Comparison of ENCODE assay signal across 16 mouse cellular contexts in the genomic region with DNA sequence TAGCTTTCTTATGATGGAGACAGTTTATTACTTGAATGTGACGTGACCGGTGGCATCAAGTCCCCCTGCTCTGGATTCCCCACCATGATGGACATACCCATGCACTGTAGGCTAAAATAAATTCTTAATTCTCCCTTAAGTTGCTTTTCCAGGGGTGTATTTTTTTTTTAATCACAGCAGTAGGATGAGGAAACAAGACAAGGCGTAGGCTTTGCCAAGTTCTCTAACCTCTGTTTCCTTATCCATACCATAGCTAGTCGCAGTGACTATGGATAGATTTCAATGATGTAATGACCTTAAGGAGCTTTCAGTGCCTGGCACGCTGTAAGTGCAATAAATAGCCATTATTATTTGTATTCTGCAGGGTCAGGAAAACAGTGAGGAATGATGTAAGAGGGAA. TPM values are rescaled to one million over a fixed set of nuclear protein-coding genes. Genes with fewer than 3 reads are reported as not detected.
DNase-seq lines count a peak whose midpoint lies in the region; ATAC-seq and TF ChIP-seq lines count a peak whose summit lies in the region.
"Had no signal": no experiment of that assay in that cellular context is flagged by ENCODE, and none has a peak within 500 bp of the region (broad histone marks: within the 10 kb centered on the region; RNA-seq: fewer than 3 reads in every experiment).

No protein-coding gene starts in this region.

- no peaks in the 10 kb centered on the region for H3K79me2 ChIP-seq in MEL (ENCODE audit: control insufficient read depth, insufficient read depth, low read length, poor library complexity)

- H3K27me3 ChIP-seq in heart, embryonic 13.5 days (replicated peaks) = no peaks in the 10 kb centered on the region
- H3K27me3 ChIP-seq in MEL (ENCODE audit: control insufficient read depth in 1 of 2, insufficient read depth in 2 of 2, low read length in 2 of 2) = no peaks in the 10 kb centered on the region
- no peaks in the 10 kb centered on the region for H3K27me3 ChIP-seq in liver, embryonic 15.5 days
- H3K27me3 ChIP-seq: hindbrain, embryonic 13.5 days; intestine, embryonic 15.5 days; limb, embryonic 13.5 days had no signal

- no peak for TF ChIP-seq POLR2A in MEL (IDR thresholded peaks at IDR 0.05; ENCODE audit: control insufficient read depth in 1 of 2, insufficient read depth in 1 of 2, low read depth in 1 of 2, low read length in 2 of 2, poor library complexity in 1 of 2)
- TF ChIP-seq POLR2A in bone marrow, adult 2 months (IDR thresholded peaks at IDR 0.05; ENCODE audit: borderline replicate concordance, control insufficient read depth, low read depth, low read length) = no peak

- no peak for TF ChIP-seq EP300 in MEL (IDR thresholded peaks at IDR 0.05; ENCODE audit: low read depth in 1 of 2, low read length in 2 of 2)

- peaks cover 89% of the 10 kb centered on the region for H3K36me3 ChIP-seq in heart, embryonic 13.5 days
- H3K36me3 ChIP-seq in MEL (ENCODE audit: control insufficient read depth in 1 of 2, insufficient read depth in 2 of 2, low read length in 2 of 2) = peaks cover 0 to 34% of the 10 kb centered on the region in 2 experiments; a peak in 2 of 4 replicates
- no peaks in the 10 kb centered on the region; the same call in 1 of the 2 replicates for H3K36me3 ChIP-seq in liver, embryonic 15.5 days (replicated peaks)
- H3K36me3 ChIP-seq: G1E had no signal

- DNase-seq in heart, postnatal 10 days = no peak
- no peak for DNase-seq in MEL (ENCODE audit: low read depth, low spot score)
- no peak for DNase-seq in frontal cortex, postnatal 36 days (ENCODE audit: low spot score in 2 of 2)
- DNase-seq in yolk sac, embryonic 10.5 days (ENCODE audit: low spot score) = no peak
- DNase-seq: cerebellum, postnatal 25 days; gastrocnemius, postnatal 14 days; thymus, adult 2 months had no signal

- no peak for ATAC-seq in heart, embryonic 13.5 days (ENCODE audit: extremely low read depth, insufficient number of reproducible peaks, low FRiP score, low TSS enrichment)
- ATAC-seq in liver, embryonic 15.5 days (ENCODE audit: insufficient read depth) = no peak; the same call in 1 of the 2 replicates

- TF ChIP-seq RAD21 in MEL (IDR thresholded peaks at IDR 0.05; ENCODE audit: low read depth, low read length) = no peak

- H3K9me3 ChIP-seq in heart, embryonic 13.5 days = no peaks in the 10 kb centered on the region
- no peaks in the 10 kb centered on the region for H3K9me3 ChIP-seq in MEL (replicated peaks; ENCODE audit: insufficient read depth, low read length)
- H3K9me3 ChIP-seq in liver, embryonic 15.5 days (replicated peaks) = no peaks in the 10 kb centered on the region
- H3K9me3 ChIP-seq: G1E; hindbrain, embryonic 13.5 days; intestine, embryonic 15.5 days had no signal

- peak overlapping the region; percentile 46 for H3K27ac ChIP-seq in heart, embryonic 13.5 days (replicated peaks)
- peak overlapping the region; percentile 91 for H3K27ac ChIP-seq in MEL (ENCODE audit: control insufficient read depth, low read depth, low read length)
- peak overlapping the region; percentile 79 for H3K27ac ChIP-seq in bone marrow, adult 2 months (ENCODE audit: control insufficient read depth, insufficient read depth, low read depth, low read length, poor library complexity)
- peak overlapping the region; percentile 98 for H3K27ac ChIP-seq in liver, embryonic 15.5 days (replicated peaks)
- H3K27ac ChIP-seq: embryonic facial prominence, embryonic 10.5 days; hindbrain, embryonic 13.5 days; intestine, embryonic 15.5 days; kidney, postnatal 0 days; limb, embryonic 13.5 days had no signal

- H3K4me1 ChIP-seq in heart, embryonic 13.5 days = peaks cover 74% of the 10 kb centered on the region
- H3K4me1 ChIP-seq in MEL (ENCODE audit: control insufficient read depth in 1 of 2, insufficient read depth in 2 of 2, low read length in 2 of 2) = peaks cover 33 to 38% of the 10 kb centered on the region in 2 experiments
- H3K4me1 ChIP-seq in bone marrow, adult 2 months (ENCODE audit: control insufficient read depth, insufficient read depth, low read length) = peaks cover 3% of the 10 kb centered on the region; the same call in 1 of the 2 replicates
- H3K4me1 ChIP-seq in liver, embryonic 15.5 days (replicated peaks) = peaks cover 53% of the 10 kb centered on the region
- H3K4me1 ChIP-seq: hindbrain, embryonic 13.5 days had no signal

- TF ChIP-seq CTCF in MEL (IDR thresholded peaks at IDR 0.05 in 2 of 3, conservative IDR thresholded peaks at IDR 0.05 in 1 of 3; ENCODE audit: control insufficient read depth in 1 of 3, insufficient read depth in 1 of 3, low read depth in 2 of 3, low read length in 3 of 3, poor library complexity in 1 of 3, severe bottlenecking in 1 of 3) = no peak
- TF ChIP-seq CTCF in bone marrow, adult 2 months (IDR thresholded peaks at IDR 0.05; ENCODE audit: control insufficient read depth, insufficient read depth, low read length) = no peak

- H3K4me3 ChIP-seq in heart, embryonic 13.5 days = no peak overlapping the region
- no peak overlapping the region for H3K4me3 ChIP-seq in MEL (ENCODE audit: control insufficient read depth in 1 of 2, insufficient read depth in 1 of 2, low read depth in 2 of 2, low read length in 2 of 2)
- H3K4me3 ChIP-seq in bone marrow, adult 2 months (replicated peaks; ENCODE audit: control insufficient read depth, low read depth, low read length) = no peak overlapping the region
- peak overlapping the region; percentile 45; the same call in 1 of the 2 replicates for H3K4me3 ChIP-seq in liver, embryonic 15.5 days (replicated peaks)
- H3K4me3 ChIP-seq: embryonic facial prominence, embryonic 10.5 days; hindbrain, embryonic 13.5 days; intestine, embryonic 15.5 days; limb, embryonic 13.5 days had no signal

- 76% methylated on average over 5 of the region's 5 CpGs for WGBS in heart, embryonic 13.5 days
- 76% methylated on average over 5 of the region's 5 CpGs for WGBS in bone marrow, adult 2 months
- WGBS in liver, embryonic 15.5 days (ENCODE audit: insufficient replicate concordance) = 64% methylated on average over 5 of the region's 5 CpGs

- no peak overlapping the region for H3K4me2 ChIP-seq in heart, embryonic 13.5 days
- peak overlapping the region; percentile 73 for H3K4me2 ChIP-seq in liver, embryonic 15.5 days
- H3K4me2 ChIP-seq: hindbrain, embryonic 13.5 days; intestine, embryonic 15.5 days; limb, embryonic 13.5 days had no signal

- H3K9ac ChIP-seq in heart, embryonic 13.5 days = no peak overlapping the region
- no peak overlapping the region for H3K9ac ChIP-seq in MEL (ENCODE audit: control insufficient read depth, low read depth, low read length, poor library complexity, severe bottlenecking)
- peak overlapping the region; percentile 64; the same call in 1 of the 2 replicates for H3K9ac ChIP-seq in liver, embryonic 15.5 days
- H3K9ac ChIP-seq: hindbrain, embryonic 13.5 days; intestine, embryonic 15.5 days; limb, embryonic 13.5 days had no signal

- intact Hi-C loops in heart, postnatal 10 days (cut with DNase I) = no loop called here

TF ChIP-seq in MEL, 35 proteins besides CTCF, POLR2A, EP300 and RAD21:
- TF ChIP-seq ZNF384 (IDR thresholded peaks at IDR 0.05; ENCODE audit: low read depth, low read length) (peak; percentile 57), CHD1 (IDR thresholded peaks at IDR 0.05; ENCODE audit: low read depth, low read length) (0 out of 2 replicates have a peak, but pooled peaks have one; percentile 68), RCOR1 (IDR thresholded peaks at IDR 0.05; ENCODE audit: low read depth, low read length) (no peak; the same call in 1 of the 2 replicates), KAT2A (conservative IDR thresholded peaks at IDR 0.05; ENCODE audit: low read depth, low read length) (no peak), ZKSCAN1 (IDR thresholded peaks at IDR 0.05; ENCODE audit: low read depth, low read length) (no peak), MAX (IDR thresholded peaks at IDR 0.05; ENCODE audit: low read length) (0 out of 2 replicates have a peak, but pooled peaks have one; percentile 40)

RNA-seq across cellular contexts. Expression of gene Adam19, which starts 21.5 kb away (rescaled TPM):
- polyA plus RNA-seq in heart, embryonic 13.5 days (2015; fragmentation: Nextera tagmentation; extraction: Ambion mirVana) = 24.2 and 24.7 TPM in 2 replicates
- 100 to 1,000 TPM; 115 to 153 TPM for total RNA-seq in heart, postnatal 10 days (2021)
- total RNA-seq in MEL (2012; rRNA removed) = 0.12 and 0.16 TPM in 2 replicates
- under 1 TPM in 1 of 2 experiments, not detected in 1; 0.19 TPM for polyA plus RNA-seq in MEL (2012; ENCODE audit: insufficient read depth in 1 of 2, insufficient read length in 2 of 2, low read depth in 1 of 2, low replicate concordance in 2 of 2, missing spikeins in 1 of 2)
- polyA plus RNA-seq in bone marrow, adult 2 months (2011; ENCODE audit: insufficient read depth, insufficient read length, low replicate concordance, missing spikeins) = 6.1 and 17.6 TPM in 2 replicates
- polyA plus RNA-seq in liver, embryonic 15.5 days (2015; fragmentation: Nextera tagmentation; extraction: Ambion mirVana) = 0.93 and 0.98 TPM in 2 replicates
- polyA plus RNA-seq: G1E had no signal

RNA-seq across cellular contexts. Expression of gene Gm12166, which starts 25.2 kb away (rescaled TPM):
- polyA plus RNA-seq in heart, embryonic 13.5 days (2015; fragmentation: Nextera tagmentation; extraction: Ambion mirVana) = 4.8 and 5.3 TPM in 2 replicates
- 1 to 10 TPM; 2.5 to 3.4 TPM for total RNA-seq in heart, postnatal 10 days (2021)
- 3.9 and 6.8 TPM in 2 replicates for total RNA-seq in MEL (2012; rRNA removed)
- polyA plus RNA-seq in MEL (2012; ENCODE audit: insufficient read depth in 1 of 2, insufficient read length in 2 of 2, low read depth in 1 of 2, low replicate concordance in 2 of 2, missing spikeins in 1 of 2) = 1 to 10 TPM in 1 of 2 experiments, not detected in 1; 4.1 TPM
- 11.6 and 31.7 TPM in 2 replicates for polyA plus RNA-seq in bone marrow, adult 2 months (2011; ENCODE audit: insufficient read depth, insufficient read length, low replicate concordance, missing spikeins)
- 3.4 TPM in 2 replicates for polyA plus RNA-seq in liver, embryonic 15.5 days (2015; fragmentation: Nextera tagmentation; extraction: Ambion mirVana)

Comparison
In these comparisons a context has a peak if more than half of its experiments do, and no peak if none do; other contexts are left out.
1. H3K27ac ChIP-seq: peak in every context shown above with its lines; median percentile 98 in liver, embryonic 15.5 days; 91 in MEL; 79 in bone marrow, adult 2 months; 46 in heart, embryonic 13.5 days.